Mouse (Mus musculus): ENCODE measurements around the gene Vamp5. TPM values are rescaled to one million over a fixed set of nuclear protein-coding genes. Genes with fewer than 3 reads are reported as not detected.
A peak's percentile ranks its signal among the peaks of the same experiment; 100 is the strongest.

The Vamp5 gene
- polyA plus RNA-seq, 1 experiment, result 25.8 TPM

GRCm38 (mm10) chr6:72389471-72389940, 9.2 kb upstream of the Vamp5 start:
- Histone ChIP-seq H3K4me1 (ENCODE audit: control insufficient read depth, insufficient read depth, low read length) (peaks cover 19% of the 10 kb centered on the region), H3K27ac (ENCODE audit: control insufficient read depth, insufficient read depth, low read depth, low read length) (peak overlapping the region; percentile 80)

GRCm38 (mm10) chr6:72388791-72389329, 8.6 kb upstream of the Vamp5 start:
- peaks cover 19% of the 10 kb centered on the region for H3K4me1 ChIP-seq (ENCODE audit: control insufficient read depth, insufficient read depth, low read length)
- no peak overlapping the region for H3K27ac ChIP-seq (ENCODE audit: control insufficient read depth, insufficient read depth, low read depth, low read length)
- no peaks in the 10 kb centered on the region for H3K27me3 ChIP-seq (ENCODE audit: control insufficient read depth, insufficient read depth, low read length)
- no peaks in the 10 kb centered on the region for H3K36me3 ChIP-seq (ENCODE audit: control insufficient read depth, insufficient read depth, low read length)
- H3K4me3 ChIP-seq (ENCODE audit: control insufficient read depth, low read depth, low read length), result no peak overlapping the region
- TF ChIP-seq CTCF (IDR thresholded peaks at IDR 0.05; ENCODE audit: control insufficient read depth, insufficient read depth, insufficient replicate concordance, low read depth, low read length) (no peak), POLR2A (IDR thresholded peaks at IDR 0.05; ENCODE audit: control insufficient read depth, low read depth, low read length) (no peak)

More at GRCm38 (mm10) chr6:72389471-72389940, 9.2 kb upstream of the Vamp5 start:
- Histone ChIP-seq H3K27me3 (ENCODE audit: control insufficient read depth, insufficient read depth, low read length) (no peaks in the 10 kb centered on the region), H3K36me3 (ENCODE audit: control insufficient read depth, insufficient read depth, low read length) (no peaks in the 10 kb centered on the region), H3K4me3 (ENCODE audit: control insufficient read depth, low read depth, low read length) (peak overlapping the region; percentile 86)
- TF ChIP-seq POLR2A (IDR thresholded peaks at IDR 0.05; ENCODE audit: control insufficient read depth, low read depth, low read length), result no peak
- TF ChIP-seq CTCF (IDR thresholded peaks at IDR 0.05; ENCODE audit: control insufficient read depth, insufficient read depth, insufficient replicate concordance, low read depth, low read length), result no peak

DNA sequence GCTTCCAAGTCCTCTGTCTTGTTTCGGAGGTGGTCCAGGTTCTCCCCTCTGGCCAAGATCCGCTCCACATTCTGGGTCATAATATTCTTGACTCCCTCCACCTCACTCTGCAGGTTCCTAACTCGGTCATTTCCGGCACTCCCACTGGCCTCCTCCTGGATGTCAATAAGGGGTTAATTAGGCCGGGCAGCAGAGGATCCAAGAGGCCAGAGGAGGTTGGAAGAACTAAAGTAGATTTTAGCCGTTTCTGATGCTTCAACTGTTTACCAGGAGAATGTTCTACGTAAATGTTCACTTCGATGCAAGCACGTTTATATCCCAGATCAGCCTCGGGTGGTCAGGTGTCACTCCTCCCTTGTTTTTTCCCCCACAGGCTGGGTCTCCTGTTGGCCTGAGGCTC, 8.0 kb upstream of the Vamp5 start:
- H3K27ac ChIP-seq (ENCODE audit: control insufficient read depth, insufficient read depth, low read depth, low read length), result no peak overlapping the region

DNA sequence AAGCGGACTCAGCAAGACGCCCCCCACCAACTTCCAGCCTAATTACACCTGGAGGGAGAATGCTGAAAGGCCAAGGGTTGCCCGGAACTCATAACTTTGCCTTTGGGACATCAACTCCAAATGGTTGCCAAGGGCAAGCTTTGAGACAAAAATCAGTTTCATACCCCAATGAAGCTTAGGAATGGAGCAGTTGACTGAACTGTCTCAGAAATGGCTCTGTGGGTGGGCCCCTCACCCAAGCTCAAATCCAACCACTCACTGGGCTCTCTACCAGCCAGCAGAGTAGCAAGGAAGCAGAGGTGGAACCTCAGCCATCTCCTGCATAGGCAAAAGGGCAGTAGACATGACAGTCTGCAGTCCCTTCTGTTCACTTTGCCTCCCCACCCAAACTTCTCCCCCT, 7.5 kb upstream of the Vamp5 start:
- no peak overlapping the region for H3K4me3 ChIP-seq (ENCODE audit: control insufficient read depth, low read depth, low read length)
- no peaks in the 10 kb centered on the region for H3K36me3 ChIP-seq (ENCODE audit: control insufficient read depth, insufficient read depth, low read length)
- peaks cover 19% of the 10 kb centered on the region for H3K4me1 ChIP-seq (ENCODE audit: control insufficient read depth, insufficient read depth, low read length)
- no peak overlapping the region for H3K27ac ChIP-seq (ENCODE audit: control insufficient read depth, insufficient read depth, low read depth, low read length)
- H3K27me3 ChIP-seq (ENCODE audit: control insufficient read depth, insufficient read depth, low read length), result no peaks in the 10 kb centered on the region
- no peak for TF ChIP-seq POLR2A (IDR thresholded peaks at IDR 0.05; ENCODE audit: control insufficient read depth, low read depth, low read length)
- no peak for TF ChIP-seq CTCF (IDR thresholded peaks at IDR 0.05; ENCODE audit: control insufficient read depth, insufficient read depth, insufficient replicate concordance, low read depth, low read length)

More for the DNA sequence above, 8.0 kb upstream of the Vamp5 start:
- H3K36me3 ChIP-seq (ENCODE audit: control insufficient read depth, insufficient read depth, low read length), result no peaks in the 10 kb centered on the region
- no peak overlapping the region for H3K4me3 ChIP-seq (ENCODE audit: control insufficient read depth, low read depth, low read length)
- no peaks in the 10 kb centered on the region for H3K27me3 ChIP-seq (ENCODE audit: control insufficient read depth, insufficient read depth, low read length)
- TF ChIP-seq CTCF (IDR thresholded peaks at IDR 0.05; ENCODE audit: control insufficient read depth, insufficient read depth, insufficient replicate concordance, low read depth, low read length) (no peak), POLR2A (IDR thresholded peaks at IDR 0.05; ENCODE audit: control insufficient read depth, low read depth, low read length) (no peak)
- peaks cover 19% of the 10 kb centered on the region for H3K4me1 ChIP-seq (ENCODE audit: control insufficient read depth, insufficient read depth, low read length)

GRCm38 (mm10) chr6:72386561-72386960, 6.3 kb upstream of the Vamp5 start:
- H3K4me1 ChIP-seq (ENCODE audit: control insufficient read depth, insufficient read depth, low read length), result peaks cover 19% of the 10 kb centered on the region
- no peaks in the 10 kb centered on the region for H3K36me3 ChIP-seq (ENCODE audit: control insufficient read depth, insufficient read depth, low read length)
- H3K27me3 ChIP-seq (ENCODE audit: control insufficient read depth, insufficient read depth, low read length), result no peaks in the 10 kb centered on the region
- H3K27ac ChIP-seq (ENCODE audit: control insufficient read depth, insufficient read depth, low read depth, low read length), result no peak overlapping the region
- TF ChIP-seq POLR2A (IDR thresholded peaks at IDR 0.05; ENCODE audit: control insufficient read depth, low read depth, low read length), result no peak
- TF ChIP-seq CTCF (IDR thresholded peaks at IDR 0.05; ENCODE audit: control insufficient read depth, insufficient read depth, insufficient replicate concordance, low read depth, low read length), result no peak
- H3K4me3 ChIP-seq (ENCODE audit: control insufficient read depth, low read depth, low read length), result no peak overlapping the region

GRCm38 (mm10) chr6:72385258-72385657, 5.0 kb upstream of the Vamp5 start:
- Histone ChIP-seq H3K27ac (ENCODE audit: control insufficient read depth, insufficient read depth, low read depth, low read length) (no peak overlapping the region), H3K4me1 (ENCODE audit: control insufficient read depth, insufficient read depth, low read length) (peaks cover 11% of the 10 kb centered on the region), H3K27me3 (ENCODE audit: control insufficient read depth, insufficient read depth, low read length) (peaks cover 1% of the 10 kb centered on the region; the same call in 1 of the 2 replicates), H3K4me3 (ENCODE audit: control insufficient read depth, low read depth, low read length) (no peak overlapping the region), H3K36me3 (ENCODE audit: control insufficient read depth, insufficient read depth, low read length) (no peaks in the 10 kb centered on the region)
- TF ChIP-seq CTCF (IDR thresholded peaks at IDR 0.05; ENCODE audit: control insufficient read depth, insufficient read depth, insufficient replicate concordance, low read depth, low read length), result no peak
- TF ChIP-seq POLR2A (IDR thresholded peaks at IDR 0.05; ENCODE audit: control insufficient read depth, low read depth, low read length), result no peak

- Histone ChIP-seq H3K27ac (ENCODE audit: control insufficient read depth, insufficient read depth, low read depth, low read length) (no peak overlapping the region), H3K27me3 (ENCODE audit: control insufficient read depth, insufficient read depth, low read length) (peaks cover 2% of the 10 kb centered on the region; the same call in 1 of the 2 replicates), H3K36me3 (ENCODE audit: control insufficient read depth, insufficient read depth, low read length) (no peaks in the 10 kb centered on the region), H3K4me3 (ENCODE audit: control insufficient read depth, low read depth, low read length) (no peak overlapping the region), H3K4me1 (ENCODE audit: control insufficient read depth, insufficient read depth, low read length) (peaks cover 10% of the 10 kb centered on the region)
- TF ChIP-seq POLR2A (IDR thresholded peaks at IDR 0.05; ENCODE audit: control insufficient read depth, low read depth, low read length) (no peak), CTCF (IDR thresholded peaks at IDR 0.05; ENCODE audit: control insufficient read depth, insufficient read depth, insufficient replicate concordance, low read depth, low read length) (no peak)
Observed at GRCm38 (mm10) chr6:72383952-72384351, 3.7 kb upstream of the Vamp5 start.
